Mouse (Mus musculus): ENCODE results near the gene Defb26.

Gene Defb26

GRCm38 (mm10) chr2:152464570-152465150 is 46.8 kb downstream of the Defb26 start, which contains the start of gene Defb23:
Gene Defb23, minus strand, starts transcription at chr2:152464620.
- no peak for DNase-seq

- no peak for DNase-seq
Measured at GRCm38 (mm10) chr2:152459241-152459640, 52.3 kb downstream of the Defb26 start.
